Mouse (Mus musculus) heart, adult 8-10 months (tissue): ENCODE results near the gene Gm10521. TPM values are rescaled to one million over a fixed set of nuclear protein-coding genes. Genes with fewer than 3 reads are reported as not detected.
"Not testable (repeated sequence)": the region's sequence is repeated elsewhere in the genome, so short reads cannot be mapped to it uniquely, and the experiment has no call there.

Source experiments
- DNase-seq: peaks from one replicate; pipeline ENCODE4 v3.0.0; 2022; ENCODE audit warnings: low spot score
- total RNA-seq, 4 experiments: library from RNA; stranded (reverse); gene quantifications; 2 replicates each; pipeline ENCODE4 v1.2.4; 2022

Gene Gm10521
- under 1 TPM; 0.11 to 0.25 (median 0.21) TPM for total RNA-seq

DNA sequence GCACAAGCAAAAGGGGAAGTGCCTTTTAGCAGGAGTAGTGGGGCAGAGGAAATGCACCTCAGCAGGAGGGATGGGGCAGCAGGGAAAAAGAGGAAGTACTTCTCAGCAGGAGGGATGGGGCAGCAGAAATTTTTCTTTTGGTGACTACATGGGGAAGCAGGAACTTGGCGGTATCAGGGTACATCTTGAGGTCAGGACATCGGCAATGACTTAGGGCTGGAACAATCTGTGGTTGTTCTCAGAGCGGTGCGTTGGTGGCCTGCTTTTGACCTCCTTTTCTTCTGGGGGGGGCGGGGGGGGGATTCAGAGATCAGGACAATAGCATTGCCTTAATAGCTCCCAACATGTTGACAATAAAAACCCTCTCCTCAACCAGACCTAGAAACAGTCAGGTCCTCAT is at the start of gene Gm10521:
TSS of gene Gm10521 (plus strand) at position 301 of the 400 bp plus-strand sequence.
- DNase-seq: not testable (repeated sequence)

DNA sequence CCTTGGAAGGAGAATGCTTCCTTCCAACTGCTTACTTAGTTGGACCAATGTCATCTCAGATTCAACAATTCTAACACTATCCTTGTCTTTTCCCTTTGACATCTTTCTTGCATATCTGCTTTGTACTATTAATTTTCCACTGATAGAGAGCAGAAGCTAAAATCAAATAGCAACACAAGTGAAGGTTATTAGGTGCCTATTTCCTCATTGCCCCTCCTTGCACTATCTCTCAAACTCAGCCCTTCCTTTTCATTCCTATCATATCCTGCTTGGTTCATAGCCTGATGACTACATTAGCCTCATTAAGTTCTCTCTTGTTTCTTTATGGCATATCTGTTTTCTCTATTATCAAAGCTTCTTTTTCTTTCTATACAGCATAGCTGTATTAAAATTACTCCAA is 47.3 kb upstream of the Gm10521 start:
- DNase-seq: no peak

DNA sequence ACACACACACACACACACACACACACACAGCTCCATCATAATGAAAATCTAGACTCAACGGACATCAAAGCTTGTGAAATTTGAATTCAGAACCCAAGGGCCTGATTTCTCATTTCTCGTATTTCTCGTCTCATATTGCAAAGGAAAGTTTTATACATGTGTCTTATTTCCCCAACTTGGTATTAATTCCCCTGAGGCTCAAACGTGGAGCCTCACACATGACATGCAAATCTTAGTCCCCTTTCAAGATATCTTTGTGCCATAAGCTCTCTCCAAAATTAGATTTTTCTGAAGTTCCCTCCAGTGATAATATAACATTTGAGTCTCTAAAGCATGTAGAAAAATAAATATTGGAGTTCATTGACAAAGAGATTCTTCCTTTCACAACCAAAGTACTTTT is 46.7 kb upstream of the Gm10521 start:
- DNase-seq: no peak

DNA sequence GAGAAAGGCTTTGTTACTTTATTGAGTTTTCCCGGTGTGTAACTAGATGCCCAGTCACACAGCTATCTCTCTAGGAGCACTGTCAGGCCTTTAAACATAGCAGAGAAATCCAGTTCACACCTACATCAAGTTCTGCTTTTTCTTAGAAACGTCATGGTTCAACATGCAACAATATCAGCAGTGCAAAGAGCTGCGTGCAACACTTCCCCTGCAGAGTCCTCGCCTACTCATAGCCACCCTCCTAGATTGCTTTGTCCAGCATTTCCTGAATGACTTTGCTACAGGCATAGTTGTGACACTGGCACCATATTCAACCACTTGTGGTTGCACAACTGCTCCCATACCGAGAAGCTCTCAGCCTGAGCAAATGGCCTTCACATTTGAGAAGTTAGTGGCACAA is 46.0 kb upstream of the Gm10521 start:
- DNase-seq: peak; percentile 9

DNA sequence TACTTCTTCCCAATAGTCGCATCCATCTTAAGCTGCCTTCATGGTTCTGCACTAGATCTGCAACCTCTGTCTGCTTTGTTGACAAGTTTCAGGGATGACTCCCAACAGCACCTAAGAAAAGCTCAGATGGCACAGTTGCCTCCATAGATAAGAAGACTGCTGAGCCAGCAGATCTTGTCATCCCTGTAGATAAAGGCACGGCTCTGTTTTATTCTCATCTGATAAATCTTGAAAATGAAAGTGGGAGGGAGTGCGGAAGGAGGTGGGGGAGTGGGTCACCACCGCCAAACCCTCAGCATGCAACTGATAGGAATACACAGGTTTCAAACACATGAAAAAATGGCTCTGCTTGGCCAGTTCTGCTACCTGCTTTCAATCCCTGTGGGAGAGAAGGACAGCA is 30.0 kb upstream of the Gm10521 start:
- DNase-seq: no peak

DNA sequence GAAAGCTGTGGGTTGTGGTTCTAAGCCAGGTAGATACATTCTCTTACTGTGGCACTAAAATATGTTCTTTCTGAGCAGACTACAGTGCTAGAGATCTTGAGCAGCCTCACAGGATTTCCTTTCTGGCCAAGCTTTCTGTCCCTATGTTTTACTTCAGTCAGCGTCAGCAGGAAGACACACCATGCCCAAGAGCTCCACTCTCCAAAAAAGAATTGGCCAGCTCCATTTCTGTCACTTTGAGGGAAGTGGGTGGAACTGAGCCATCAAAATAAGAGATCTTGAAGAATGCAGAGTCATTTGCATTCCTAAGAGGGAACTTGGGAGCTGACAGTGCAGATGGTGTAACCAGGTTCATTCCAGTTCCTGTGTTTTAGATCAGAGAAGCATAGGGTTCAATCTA is 8.5 kb upstream of the Gm10521 start:
- DNase-seq: no peak

DNA sequence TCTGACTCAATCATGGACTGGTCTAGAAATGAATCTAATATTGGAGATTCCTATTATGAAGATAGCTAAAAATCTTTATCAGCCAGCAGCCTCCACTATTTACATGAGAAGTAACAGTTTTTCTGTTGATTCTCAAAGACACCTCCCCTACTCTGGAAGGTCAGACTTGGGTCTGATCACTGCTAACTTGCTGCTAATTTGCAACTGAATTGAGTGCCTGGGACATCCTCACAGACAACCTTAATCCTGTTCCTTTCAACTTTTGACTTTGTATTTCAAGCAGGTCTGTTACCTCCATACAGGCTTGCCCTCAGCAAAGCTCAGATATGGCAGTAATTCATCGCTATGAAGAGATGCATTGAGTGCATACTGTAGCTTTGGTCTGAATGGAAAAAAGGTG is 8.5 kb downstream of the Gm10521 start:
- no peak for DNase-seq

DNA sequence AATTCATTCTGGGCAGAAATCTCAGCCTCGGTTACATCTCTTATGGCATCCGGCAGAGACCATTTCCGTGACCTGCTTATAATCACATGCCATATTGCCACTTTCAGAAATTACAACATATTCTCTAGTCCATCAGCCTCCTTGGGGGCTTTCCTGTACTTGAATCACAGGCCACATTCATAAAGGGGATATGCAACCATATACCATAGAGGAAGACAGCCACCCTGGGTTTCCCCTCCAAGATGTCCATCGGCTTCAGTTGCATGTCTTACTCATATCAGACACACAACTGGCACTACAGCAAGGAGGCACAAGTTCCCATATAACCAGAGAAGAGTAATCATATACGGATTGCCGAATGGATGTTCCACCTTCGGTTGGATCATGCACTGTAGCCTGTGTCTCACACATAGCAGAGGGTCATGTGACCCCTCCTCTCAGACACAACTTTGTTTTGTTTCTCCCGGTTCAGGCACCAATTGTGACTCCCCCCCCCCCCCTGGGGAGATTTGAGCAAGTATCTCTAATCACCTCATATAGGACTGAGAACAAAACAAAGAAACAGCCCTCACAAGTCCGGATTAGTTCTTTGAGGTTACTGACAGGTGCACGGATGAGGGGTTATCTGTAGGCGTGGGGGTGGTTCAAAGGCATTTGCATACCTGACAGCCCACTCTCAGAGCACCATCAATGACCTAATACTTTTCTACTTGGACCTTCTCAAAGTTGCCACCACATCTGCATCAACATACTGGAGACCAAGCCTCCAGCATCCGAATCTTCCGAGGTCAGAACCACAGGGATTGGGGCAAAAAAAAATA is 20.4 kb downstream of the Gm10521 start:
- DNase-seq: no peak

DNA sequence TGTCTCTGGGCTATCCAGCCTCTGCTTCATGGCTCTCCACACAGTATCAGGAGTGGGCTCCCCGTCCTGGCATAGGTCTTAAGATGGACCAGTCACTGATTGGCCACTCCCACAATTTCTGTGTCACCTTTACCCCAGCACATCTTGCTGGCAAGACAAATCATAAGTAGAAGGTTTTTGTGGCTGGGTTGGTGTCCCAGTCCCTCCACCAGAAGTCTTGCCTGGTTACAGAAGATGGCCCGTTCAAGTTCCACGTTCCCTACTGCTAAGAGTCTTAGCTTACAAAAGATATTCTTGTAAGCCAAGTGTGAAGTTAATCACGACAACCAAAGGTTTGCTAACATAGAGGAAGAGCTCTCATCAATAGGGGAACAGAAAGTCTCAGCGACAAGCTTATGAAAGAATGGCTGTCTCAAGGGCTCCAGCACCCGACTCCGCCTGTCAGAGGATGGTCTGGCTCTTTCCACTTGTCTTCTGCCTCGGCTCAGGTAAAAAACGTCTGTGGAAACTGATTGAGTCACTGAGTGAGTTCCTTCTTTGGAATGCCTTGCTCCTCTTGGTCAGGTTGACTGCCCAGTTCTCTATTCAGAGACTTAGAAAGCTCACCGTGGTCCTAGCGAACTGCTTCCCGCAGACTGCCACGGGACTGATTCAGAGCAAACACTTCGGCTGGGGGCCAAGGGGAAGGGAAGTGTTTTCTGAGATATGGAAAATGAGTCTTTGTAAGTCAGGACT is 22.0 kb downstream of the Gm10521 start, which contains the start of gene Slamf6:
TSS of gene Slamf6 (plus strand) at position 211 of the 735 bp plus-strand sequence.
- peak; percentile 11 for DNase-seq

DNA sequence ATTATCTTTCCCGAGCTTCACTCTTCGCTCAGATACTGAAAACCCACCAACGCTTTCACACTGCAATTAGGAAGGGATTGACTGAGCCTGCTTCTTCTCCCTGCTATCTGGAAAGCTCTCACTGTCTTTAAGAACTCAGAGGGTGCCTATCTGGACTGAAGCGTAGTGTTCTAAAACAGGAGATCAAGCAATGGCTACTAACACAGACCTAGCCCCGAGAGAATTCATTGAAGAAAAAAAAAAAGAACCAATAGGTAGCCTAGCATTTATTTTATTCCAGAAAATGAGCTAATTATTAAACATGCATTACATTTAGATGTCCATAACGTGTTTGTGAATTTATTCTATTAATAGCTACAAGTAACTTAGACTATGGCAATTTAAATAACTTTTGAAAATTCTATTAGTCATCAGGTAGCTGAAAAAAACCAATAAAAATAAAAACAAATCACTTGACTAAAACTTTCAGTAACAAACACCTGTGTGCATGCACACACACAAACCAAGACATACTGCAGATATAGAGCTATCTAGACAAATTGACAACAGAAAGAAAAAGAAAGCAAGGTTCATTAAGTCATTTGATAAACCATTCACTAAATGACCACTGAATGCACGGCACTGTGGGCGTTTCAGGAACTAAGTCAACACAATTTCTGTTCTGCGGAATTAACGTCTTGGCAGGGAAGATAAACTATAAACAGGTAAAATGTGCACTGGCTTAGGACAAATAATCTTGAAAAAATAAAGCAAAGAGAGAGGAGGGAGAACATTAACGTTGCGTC is 22.9 kb downstream of the Gm10521 start:
- no peak for DNase-seq

DNA sequence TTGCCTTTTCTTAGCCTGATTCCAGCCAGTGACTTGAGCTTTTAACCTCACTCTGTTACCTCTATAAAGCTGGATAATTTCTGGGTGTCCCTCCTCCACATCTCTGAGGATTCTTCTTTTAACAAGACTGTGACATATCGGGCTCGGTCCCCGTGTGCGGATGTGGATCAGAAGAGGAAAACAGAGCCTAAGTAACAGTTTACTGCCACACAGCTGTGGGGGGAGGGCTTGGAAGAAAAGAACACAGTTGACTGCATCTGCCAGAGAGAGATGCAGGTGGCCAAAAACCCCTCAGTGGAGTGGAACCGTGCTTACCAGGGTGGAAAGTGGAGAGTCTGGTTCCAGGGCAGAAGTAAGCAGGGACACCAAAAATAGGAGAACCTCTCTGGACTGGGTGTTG is 23.7 kb downstream of the Gm10521 start:
- no peak for DNase-seq

DNA sequence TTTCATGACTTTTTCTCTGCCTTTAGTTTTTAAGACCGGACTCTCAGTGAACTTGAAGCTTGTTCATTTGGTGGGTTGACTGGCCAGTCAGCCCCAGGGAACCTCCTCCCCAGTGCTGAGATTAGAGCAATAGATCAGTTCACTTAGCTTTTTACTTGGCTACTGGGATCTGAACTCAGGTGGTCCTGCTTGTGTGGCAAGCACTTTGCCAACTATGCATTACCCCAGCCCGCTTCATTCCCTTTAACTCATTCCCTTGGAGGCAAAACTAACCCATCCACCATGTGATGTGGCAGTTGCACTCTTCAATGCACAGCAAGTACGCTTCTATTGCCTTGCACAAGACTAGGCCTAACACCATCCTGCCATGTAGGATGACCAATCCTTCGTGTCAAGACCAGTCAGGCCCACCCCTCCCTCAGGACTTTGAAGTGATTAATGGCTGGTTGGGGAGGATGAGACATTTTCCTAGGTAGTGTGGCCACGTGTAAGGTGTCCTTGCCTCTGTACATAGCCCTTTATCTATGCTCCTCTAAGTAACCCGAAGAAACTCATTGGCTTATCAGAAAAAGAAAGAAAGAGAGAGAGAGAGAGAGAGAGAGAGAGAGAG is 24.5 kb downstream of the Gm10521 start:
- no peak for DNase-seq

DNA sequence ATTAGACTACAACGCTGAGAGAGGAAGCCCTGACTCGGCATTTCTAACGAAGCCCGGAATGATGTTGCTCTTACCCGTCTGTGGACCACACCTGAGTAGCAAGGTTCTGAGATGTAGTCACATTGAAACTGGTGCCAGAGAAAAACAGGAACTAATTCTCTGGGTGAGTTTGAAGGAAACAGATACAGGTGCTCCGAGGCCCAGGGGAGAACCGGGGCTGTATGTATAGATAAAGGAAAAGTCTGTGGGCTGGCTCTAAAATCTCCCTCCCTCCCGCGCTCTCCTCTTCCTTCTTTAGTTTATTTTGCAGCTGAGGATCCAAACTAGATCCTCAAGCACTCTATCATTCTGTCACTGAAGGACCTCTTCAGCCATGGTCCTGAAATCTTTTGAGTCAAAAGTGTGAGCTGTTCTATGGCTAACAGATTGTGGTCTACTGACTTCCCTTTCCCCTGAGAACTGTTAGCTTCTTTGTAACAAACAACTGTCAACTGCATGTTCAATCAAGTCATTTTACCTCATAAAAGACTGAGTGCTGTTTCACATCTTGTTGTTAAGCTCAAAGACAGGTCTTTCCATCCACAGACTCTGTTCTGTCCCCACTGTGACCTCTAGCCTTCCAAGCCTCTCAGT is 25.6 kb downstream of the Gm10521 start:
- no peak for DNase-seq

DNA sequence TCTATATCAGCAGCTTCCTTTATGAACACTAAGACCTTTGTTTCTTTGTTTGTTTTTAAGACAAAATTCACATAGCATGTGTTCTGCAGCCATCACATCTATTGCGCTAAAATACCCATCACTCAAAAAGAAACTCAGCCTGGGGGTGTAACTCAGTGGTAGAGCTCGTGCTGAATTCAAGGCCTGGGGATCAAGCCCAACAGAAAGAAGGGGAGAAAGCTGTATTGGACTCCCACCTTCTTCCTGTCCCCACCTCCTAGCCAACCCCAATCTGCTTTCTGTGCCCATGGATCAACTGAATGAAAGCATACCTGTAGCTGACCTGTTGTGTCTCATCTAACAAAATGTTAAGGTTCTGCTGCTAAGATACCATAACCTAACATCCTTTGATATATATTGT is 26.2 kb downstream of the Gm10521 start:
- no peak for DNase-seq

DNA sequence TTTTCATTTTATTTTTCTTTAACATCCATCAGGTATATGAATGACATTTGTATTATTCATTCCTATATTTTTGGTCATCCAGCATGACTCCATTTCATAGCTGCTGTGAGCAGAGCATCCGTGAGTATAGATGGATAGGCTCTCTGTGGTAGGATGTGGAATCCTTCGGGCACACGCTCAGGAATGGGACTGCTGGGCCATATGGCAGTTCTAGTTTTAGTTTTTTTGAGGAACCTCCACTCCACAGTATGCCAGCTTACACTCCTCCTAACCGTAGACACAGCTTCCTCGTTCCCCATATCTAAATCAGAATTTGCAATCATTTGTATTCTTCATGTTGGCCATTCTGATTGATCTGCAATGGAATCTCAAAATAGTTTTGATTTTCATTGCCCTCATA is 27.4 kb downstream of the Gm10521 start:
- no peak for DNase-seq

DNA sequence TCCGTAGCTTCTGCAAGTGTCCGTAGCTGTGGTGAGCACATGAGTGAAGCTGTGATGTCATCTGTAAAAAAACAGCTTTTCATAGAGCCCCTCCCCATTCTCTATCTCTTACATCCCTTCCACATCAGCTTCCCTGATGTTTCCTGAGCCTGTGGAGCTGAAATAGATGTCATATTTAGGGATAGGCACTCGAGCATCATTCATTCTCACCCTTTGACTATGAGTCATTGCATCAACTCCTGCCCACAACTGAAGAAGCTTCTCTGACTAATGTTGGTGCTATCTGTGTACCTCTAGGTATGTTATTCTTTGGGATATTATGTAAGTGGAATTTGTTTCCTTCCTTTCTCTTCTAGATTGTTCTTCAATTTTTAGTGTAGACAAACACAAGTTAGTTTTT is 29.4 kb downstream of the Gm10521 start:
- DNase-seq: no peak

DNA sequence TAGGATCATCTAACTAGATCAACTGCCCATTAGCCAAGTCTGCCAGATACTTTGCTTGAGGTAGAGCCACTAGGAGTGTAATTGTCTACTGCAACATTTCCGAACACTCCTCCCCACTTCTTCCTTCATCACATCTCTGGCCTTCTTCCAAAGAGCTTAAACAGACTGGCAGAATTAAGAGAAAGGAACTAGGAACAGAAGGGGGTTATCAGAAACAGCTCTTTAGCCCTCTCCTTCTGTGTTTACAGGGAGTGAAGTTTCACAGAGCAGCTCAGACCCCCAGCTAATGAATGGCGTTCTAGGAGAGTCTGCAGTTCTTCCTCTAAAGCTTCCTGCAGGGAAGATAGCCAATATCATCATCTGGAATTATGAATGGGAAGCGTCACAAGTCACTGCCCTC is 38.4 kb downstream of the Gm10521 start:
- DNase-seq: no peak

DNA sequence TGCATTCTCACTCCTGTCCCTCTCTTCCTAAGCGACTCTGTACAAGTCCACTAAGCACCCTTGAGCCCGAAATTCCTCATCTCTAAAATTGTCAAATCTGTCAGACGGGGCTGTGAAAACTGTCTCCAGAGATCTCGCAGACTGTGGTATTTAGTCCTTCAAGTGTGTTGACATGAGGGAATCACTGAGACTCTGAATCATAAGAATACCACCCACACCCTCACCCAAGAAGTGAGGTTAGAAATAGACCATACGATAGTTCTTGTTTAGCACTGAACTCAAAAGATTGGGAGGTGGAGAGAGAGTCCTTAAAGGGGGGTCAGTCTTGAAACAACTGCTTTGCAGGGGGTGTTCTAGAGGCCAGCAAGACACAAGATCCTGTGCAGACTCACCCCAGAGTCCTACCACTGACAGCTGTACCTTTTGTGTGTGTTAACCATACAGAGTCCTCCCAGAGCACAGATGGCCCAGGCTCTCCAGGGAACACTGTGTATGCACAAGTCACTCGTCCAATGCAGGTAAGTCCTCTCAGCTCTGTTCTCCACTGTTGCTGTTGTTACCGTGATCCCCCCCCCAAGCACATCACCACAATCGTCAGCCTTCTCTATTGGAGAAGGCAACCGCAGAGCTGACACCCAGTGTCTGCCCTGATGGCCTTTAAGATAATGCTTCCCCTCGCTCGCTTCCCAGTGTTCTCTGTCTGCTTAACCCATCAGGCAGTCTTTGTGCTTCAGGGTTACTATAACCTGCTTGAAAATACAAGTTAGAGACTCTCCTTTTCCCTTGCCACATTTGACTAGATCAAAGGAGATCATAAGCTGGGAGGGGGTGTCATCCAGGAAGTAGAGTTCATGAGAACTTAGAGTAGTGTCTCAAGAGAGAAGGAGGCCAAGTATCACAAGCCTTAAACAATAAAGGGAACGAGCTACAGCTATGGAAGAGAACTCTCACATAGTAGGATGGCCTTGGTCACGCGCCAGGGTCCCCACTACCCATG is 43.8 kb downstream of the Gm10521 start:
- DNase-seq: no peak

DNA sequence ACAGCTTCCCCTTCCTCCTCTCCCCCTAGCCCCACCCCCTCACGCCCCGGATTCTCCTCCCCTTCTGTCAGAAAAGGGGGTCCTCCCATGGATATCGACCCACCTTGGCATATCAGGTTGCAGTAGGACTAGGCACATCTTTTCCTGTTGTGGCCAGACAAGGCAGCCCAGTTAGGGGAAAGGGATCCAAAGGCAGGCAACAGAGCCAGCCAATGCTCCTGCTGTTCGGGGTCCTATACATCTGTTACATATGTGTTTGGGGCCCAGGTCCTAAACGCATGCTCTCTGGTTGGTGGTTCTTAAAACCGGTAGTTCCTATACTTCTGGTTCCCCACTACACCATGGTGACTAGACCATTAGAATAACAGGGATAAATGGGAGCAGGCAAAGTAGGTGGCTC is 45.2 kb downstream of the Gm10521 start:
- no peak for DNase-seq

DNA sequence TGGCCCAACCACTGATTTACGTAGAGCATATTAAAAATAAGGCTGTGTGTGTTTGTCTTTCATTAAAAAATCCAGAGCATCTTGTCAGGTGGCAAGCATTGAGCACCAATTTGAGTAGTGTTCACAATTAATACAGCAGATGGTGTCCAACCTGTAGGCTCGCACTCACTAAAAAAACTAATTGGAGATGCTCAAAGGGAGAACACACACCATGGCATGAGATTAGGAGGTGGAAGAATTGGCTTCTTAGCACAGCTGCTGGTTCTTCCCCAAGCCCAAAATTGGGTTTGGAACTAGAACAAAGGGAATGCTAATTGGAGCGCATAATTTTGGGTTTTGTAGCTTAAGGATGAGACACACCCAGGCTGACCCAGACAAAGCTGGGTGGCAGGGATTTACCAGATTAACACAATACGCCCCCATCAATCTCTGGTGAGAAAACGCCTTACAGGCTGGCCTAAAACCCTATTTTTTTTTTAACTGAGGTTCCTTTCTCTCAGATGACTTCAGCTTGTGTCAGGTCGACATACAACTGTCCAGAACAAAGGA is 51.1 kb downstream of the Gm10521 start:
- DNase-seq: no peak
